Mouse (Mus musculus) left cerebral cortex, postnatal 25 days (tissue): ENCODE results near the gene Gdf1. TPM values are rescaled to one million over a fixed set of nuclear protein-coding genes. Genes with fewer than 3 reads are reported as not detected.
A peak's percentile ranks its signal among the peaks of the same experiment; 100 is the strongest.

Source experiments
- DNase-seq, 2 experiments: peaks; one replicate each; pipeline ENCODE4 v3.0.0; 2022; ENCODE audit warnings: low spot score in 2 of 2, mixed read lengths in 1 of 2
- intact Hi-C: fragments of 180-260 bp; cut with DNase I; formaldehyde crosslinking; loops from one replicate; pipeline ENCODE4 v1.15.1; 2025
- total RNA-seq, 2 experiments: library from RNA; stranded (reverse); gene quantifications; 2 replicates each; pipeline ENCODE4 v1.2.3; 2021

Gdf1 gene
- total RNA-seq, 2 experiments from 2014 or later: 17.7 to 18.9 TPM

DNA sequence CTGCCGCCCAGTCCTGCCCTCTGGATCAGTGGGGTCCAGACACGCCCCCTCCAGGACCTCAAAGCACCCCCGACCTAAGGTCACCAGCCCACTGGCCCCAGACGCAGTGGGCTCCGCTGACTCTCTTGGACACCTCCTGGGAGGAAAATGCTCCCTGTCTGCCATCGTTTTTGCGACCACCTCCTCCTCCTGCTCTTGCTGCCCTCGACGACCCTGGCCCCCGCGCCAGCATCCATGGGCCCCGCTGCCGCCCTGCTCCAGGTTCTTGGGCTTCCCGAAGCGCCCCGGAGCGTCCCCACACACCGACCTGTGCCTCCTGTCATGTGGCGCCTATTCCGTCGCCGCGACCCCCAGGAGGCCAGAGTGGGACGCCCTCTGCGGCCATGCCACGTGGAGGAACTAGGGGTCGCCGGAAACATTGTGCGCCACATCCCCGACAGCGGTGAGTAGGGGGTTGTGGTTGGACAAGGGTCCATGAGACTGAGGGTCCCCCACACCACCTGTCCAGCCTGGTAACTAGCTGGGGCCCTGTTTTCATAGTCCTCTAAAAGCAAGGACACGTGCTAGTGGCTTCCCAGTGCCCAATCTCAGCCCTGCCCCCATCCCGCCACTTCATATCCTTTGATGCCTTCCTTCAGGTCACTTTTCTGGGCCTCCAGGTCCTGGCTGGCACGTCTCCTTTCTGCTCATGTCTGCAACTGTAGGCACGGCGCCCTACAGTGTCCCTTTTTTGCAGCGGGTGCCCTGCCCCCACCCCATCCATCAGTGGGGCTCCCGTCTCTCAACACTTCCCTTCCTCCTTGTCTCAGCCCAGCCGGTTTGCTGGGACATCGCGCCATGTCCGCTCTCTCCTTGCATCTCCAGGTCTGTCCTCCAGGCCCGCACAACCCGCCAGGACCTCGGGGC lies 471 bp downstream of the Gdf1 start:
- intact Hi-C loops: no loop called here
- DNase-seq: peak in 1 of 2 experiments; percentile 43

DNA sequence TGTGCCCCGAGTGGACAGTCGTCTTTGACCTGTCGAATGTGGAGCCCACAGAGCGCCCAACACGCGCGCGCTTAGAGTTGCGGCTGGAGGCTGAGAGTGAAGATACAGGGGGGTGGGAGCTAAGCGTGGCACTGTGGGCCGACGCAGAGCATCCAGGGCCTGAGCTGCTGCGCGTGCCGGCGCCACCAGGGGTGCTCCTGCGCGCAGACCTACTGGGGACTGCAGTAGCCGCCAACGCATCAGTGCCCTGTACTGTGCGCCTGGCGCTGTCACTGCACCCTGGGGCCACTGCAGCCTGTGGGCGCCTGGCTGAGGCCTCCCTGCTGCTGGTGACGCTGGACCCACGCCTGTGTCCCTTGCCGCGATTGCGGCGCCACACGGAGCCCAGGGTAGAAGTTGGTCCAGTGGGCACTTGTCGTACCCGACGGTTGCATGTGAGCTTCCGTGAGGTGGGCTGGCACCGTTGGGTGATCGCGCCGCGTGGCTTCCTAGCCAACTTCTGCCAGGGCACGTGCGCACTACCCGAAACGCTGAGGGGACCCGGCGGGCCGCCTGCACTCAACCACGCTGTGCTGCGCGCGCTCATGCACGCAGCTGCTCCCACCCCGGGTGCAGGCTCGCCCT lies 1.2 kb downstream of the Gdf1 start:
- DNase-seq: peak; percentile 77 to 81
- intact Hi-C loops: no loop called here

DNA sequence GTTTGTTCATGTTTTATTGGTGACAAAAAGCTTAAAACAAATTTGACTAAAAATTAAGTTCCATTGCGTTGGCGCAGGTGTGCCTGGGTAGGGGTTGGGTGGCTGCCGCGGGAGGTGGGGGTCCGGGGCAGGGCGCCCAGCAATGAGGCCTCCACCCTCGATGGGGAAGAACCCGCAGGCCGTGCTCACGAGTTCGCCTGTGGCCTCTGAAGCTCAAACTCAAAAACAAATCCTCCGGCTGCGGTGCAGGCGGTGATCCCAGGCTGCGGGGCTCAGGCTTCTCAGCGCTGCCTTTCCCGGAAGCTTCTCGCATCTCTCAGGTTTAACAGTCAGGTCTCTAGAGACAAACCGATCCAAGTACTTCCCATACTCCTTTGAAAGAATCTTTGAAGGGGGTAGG lies 1.9 kb downstream of the Gdf1 start:
- intact Hi-C loops: no loop called here
- no peak for DNase-seq

DNA sequence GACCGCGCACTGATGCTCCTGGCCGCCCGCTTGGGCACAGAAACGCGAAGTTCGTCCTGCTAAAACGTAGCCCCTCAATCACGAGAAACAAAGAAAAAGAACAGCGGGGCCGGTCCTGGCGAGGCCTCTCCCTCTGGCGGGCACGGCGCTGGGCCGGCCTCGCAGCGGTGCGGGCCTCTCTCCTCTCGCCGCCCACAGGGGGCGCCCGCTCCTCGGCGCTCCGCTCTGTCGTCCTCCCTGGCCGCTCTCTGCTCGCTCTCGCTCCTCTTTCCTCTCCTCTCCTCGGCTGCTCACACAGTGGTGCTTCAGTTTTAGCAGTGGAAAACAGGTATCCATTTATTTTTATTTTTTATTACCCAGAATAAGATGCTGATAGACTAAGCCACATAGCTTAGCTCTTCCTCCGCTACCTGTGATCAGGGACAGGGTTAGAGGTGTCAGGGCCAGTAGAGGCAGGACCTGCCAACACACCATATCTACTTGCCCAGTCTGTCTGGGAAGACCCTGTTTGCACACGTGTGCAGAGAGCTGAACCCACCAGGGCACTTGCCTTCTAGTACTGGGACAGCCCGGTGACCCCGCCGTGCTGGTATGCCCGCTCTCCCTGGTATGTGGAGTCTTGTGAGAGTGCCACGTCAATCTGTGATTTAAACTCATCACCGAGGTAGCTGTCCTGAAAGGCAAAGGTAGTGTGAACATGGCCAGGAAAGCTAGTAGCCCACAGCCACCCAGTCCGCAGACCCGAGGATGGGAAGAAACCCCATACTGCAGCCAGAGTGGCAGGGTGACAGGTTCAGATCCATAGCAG lies 2.7 kb downstream of the Gdf1 start:
- peak; percentile 74 to 81 for DNase-seq
- intact Hi-C loops: no loop called here

DNA sequence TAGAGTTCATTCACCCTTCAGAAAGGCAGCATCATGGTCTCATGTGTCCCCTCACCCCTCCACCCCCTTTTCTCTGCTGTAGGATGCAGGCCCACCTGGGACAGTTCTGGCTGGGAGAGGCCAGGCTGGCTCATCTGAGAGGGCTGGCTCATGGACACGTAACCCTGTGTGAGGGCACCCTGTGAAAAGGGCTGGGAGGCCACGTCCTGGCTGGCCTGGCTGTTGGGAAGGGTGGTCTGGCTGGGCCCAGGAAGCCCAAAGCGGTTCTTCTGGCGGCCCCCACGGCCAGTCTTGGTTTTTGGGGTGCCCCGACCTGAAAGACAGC lies 3.2 kb downstream of the Gdf1 start:
- intact Hi-C loops: no loop called here
- no peak for DNase-seq

DNA sequence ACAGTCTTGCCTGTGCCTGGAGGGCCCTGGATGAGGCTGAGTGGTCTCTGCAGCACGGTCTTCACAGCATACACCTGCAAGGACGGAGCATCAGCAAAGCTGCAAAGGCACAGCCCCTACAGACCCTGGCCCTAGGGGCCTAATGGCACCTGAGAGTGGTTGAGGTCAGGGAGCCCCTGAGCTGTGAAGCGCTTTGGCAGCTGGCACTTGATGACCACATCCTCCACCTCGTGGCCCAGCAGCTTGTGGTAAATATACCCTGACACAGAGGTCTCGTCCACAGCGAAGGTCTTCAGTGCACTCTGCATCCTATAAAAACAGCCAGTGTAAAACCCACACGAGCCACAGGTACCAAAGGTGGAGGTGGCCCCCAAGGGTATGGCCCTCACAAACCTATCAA lies 9.3 kb downstream of the Gdf1 start:
- no peak for DNase-seq
- intact Hi-C loops: no loop called here

DNA sequence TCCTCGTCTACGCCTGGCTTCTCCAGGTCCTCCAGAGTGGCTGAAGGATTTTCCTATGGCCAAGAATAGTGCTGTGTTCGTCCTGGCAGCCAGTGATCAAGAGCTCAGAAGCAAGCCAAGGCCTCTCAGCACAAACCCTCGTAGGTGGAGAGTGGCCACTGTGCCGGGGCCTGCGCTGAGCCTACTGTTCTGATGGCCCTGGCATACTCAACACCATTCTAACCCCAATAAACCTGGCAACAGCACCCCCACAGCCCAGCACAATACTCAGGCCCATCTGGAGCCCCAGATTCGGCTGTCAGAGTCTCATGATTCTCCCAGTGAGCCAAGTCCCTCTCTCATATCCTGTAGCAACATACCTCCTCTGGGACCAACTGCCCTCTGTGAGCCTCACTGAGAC lies 11.0 kb downstream of the Gdf1 start:
- no peak for DNase-seq
- intact Hi-C loops: no loop called here

DNA sequence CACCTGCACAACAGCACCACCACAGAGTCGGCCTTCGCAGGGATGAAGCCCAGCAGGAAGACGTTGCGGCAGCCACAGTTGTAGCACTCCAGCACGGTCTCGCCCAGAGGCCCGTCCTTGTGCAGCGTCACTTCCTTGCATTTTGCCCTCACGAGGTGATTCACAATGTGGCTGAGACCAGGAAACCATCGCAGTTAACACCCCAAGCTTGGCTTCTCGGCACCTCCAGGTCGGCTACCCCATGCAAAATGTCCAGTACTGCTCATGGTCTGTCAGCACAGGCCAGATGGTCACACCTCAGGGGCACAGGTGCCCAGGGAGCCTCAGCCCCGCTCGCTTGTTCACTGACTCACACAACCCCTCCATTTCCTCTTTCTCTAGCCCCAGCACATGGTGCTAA lies 12.4 kb downstream of the Gdf1 start:
- no peak for DNase-seq
- intact Hi-C loops: no loop called here

DNA sequence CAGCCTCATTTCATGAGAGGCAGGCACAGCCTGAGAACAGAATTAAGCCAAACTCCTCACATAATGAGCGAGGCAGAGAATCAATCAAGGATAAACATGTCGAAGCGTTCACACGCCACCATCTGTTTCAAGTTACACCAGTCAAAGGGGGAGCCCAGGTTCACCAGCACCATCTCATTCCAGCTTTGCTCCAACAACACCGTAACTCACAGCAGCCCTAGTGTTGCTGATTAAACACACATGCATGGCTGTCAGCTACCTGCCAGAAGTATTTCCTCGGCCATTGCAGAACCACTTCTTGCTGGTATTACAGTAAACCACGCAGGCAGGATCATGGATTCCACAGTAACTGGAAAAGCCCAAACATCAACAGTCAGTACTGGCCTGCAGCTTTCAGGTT lies 13.5 kb downstream of the Gdf1 start:
- DNase-seq: no peak
- intact Hi-C loops: no loop called here

DNA sequence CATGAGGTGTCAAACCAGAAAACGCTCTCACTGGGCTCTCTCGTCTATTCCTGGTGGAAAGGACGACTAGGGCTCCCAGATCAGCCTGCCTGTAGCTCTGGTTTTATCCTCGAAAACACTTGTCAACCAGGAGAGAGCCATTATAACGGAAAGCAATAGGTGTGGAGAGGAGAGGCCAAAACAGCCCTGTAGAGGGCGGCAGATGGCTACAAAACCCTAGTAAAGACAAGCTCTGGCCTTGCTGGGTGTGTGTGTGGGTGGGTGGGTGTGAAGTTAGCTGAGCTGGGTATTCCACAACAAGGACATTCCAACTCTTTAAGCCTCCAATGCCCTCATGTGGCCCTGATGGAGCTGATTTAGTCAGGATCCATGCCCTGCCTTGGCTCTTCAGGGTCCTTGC lies 14.1 kb downstream of the Gdf1 start:
- intact Hi-C loops: no loop called here
- DNase-seq: peak; percentile 20 to 60

DNA sequence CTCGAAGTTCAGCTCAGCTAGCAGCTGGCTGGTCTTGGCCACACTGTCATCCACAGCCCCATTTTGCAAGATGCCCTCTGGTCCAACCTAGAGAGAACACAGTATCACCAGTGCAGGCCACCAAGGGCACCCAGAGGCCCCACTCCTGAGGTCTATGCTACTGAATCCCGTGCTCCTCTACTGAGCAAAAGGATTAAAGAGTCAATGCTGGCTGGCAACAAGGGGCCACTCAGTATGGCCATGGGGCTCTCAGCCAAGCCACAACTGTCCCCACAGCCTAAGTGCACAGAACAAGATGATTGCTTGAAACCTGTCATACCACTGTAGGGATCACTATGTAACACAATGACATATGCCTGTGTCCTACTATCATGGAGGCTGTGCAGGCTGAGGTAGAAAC lies 14.7 kb downstream of the Gdf1 start:
- DNase-seq: no peak
- intact Hi-C loops: no loop called here

DNA sequence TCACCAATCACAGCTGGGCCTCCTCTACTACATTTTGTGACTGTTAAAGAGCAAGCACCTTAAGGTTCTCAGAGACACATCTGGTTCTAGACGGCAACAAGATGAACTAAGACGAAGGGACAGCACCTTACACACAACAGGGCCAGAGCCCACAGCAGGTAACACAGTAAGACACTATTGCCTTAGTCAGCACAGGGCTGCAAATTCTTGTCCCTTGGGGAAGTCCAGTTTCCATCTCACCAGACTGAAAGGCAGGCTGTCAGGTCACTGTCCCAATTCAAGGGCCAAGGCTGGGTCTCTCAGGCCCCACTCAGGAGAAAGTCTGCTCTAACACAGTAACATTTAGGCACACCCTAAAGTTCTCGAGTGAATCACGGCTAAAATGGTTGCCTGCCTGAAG lies 17.8 kb downstream of the Gdf1 start:
- intact Hi-C loops: no loop called here
- DNase-seq: no peak

DNA sequence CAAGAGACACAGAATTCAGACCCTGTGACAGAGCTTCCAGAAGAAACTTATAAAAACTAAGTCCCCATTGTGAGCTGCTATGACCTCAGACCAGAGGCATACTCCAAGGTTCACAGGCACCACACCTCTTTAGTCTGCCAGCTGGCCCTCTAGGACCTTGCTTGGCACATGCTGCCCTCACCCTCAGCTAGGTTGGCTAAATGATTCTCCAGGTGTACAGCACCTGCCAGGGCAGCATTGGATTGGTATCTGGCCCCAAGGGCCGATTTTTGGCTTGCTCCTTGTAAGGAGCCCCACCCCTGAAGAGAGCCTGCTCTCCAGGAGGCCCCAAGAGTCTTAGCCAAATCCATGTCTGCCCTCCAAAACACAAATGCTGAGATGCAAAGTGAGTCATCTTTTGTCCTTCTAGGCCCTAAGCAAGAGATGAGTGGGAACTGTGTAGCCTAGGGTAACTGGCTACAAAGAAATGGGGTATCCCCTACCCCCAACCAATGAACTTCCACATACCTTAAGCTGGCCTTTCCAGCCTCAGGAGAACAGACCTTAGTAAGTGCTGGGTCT lies 18.3 kb downstream of the Gdf1 start:
- intact Hi-C loops: no loop called here
- DNase-seq: no peak

DNA sequence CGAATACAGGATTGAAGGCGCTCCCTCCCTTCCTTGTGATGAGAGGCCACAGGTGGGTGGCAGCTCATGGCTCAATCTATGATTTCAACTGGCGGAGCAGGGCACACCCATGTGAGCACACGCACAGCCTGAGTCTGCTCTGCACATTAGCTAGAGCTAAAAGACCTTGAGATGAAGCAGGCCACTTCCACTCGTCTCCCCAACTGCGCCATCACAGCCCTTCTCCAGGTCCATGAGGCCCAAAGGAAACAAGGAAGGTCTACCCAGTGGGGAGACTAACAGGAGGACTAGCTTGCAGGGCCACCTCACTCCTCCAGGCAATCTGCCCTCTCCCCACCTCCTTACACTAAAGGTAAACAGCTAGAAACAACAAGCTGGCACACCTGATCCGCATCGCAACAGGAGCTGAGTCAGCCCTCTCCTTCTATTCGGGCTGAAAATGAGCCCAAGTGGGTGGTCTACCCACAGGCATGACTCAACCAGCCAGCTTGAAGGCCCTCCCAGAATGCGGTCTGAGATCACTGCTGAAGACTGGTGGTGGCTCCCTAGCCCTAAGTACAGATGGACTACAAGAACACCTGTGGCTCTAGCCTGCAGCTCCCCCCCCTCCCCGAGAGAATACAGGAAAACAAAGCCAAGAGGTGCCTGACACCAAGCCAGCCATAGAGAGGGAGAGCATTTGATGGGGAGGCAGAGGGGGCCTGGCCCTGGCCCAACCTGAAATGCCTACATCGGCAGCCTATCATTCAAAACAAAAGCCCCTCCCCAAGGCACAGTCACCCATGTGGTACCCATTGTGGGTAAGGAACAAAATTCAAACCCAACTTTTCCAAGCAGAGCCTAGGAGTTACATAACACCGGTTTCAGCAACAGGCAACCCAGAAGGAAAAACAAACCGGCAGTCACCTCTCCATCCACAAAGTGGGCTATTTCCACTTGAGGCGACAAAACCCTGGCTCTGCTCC lies 21.7 kb downstream of the Gdf1 start:
- intact Hi-C loops: loop anchor here (5.0 kb wide), 2 partner anchors 66 to 156 kb away; partner anchors contain the start of gene Rex1bd
- DNase-seq: peak in 1 of 2 experiments; percentile 76

DNA sequence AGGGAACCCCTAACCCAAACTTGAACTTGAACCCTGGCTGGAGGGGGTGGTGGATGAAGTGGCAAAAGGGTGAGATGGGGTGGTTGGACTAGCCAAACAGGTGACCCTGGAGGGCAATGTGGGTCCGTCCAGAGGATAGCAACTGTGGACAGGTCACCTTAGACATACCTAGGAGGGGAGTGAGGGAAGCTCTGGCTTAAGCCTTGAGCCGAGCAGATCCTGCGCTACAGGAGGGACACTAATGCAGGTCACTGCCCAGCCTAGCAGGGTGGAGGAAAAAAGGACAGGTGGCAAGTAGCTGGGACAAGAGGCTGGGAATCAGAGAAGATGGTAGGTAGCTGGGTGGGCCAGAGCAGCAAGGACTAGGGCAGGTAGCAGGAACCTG lies 22.4 kb downstream of the Gdf1 start:
- intact Hi-C loops: loop anchor here (5.0 kb wide), 2 partner anchors 65 to 155 kb away; partner anchors contain the start of gene Rex1bd
- no peak for DNase-seq

DNA sequence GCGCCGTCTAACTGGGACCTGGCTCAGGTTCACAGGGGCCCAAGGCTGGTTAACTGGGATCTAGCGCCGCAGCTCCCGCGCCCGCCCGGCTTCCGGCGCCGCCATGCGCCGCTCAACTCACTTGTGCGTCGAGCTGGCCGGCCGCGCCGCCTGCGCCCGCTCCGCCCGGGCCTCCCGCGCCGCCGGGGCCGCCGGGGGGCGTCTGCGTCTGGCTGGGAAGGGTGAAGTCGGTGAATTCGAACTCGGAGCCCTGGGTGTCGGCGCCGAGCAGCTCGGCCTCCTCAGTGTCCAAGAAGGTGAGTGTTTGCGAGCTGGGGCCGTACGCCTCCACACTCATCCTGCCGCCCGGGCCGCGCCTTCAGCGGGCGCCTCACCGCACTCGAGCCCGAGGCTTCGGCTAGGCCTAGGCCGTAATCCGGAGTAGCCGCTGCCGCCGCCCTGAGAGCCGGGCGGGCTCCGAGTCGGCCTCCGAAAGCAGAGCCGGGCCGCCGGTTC lies 23.1 kb downstream of the Gdf1 start:
- DNase-seq: no peak
- intact Hi-C loops: loop anchor here (5.0 kb wide), 2 partner anchors 65 to 155 kb away; partner anchors contain the start of gene Rex1bd

DNA sequence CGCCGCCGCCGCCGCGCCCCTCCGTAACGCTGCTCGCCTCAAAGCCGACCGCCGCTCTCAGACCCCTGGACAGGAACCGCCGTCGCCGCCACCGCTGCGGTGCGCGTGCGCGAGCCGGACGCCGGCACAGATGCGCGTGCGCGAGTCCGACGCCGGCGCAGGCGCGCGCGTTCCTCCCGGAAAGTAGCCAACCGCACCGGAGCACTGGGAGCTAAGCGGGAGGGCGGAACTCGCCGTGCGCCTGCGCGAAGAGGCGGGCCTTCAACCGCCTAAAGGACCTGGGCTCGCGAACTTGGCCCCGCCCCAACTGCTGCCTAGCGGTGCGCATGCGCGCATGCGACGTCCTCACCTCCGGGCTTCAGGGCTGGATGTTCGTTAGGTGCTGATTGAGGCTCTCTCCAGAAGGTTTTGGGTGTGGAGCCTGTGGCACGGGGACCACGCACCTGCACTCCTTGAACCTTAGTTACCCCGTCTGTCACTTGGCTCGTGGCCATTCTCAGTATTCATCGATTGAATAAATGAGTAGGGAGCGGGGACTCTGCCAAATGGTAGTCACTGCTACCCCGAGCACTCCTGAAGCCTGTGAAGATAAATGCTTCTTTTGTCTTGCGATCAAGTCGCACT lies 23.7 kb downstream of the Gdf1 start, which contains the start of gene Upf1:
Gene Upf1 (minus strand): TSS at position 85 of the 624 bp plus-strand sequence.
- intact Hi-C loops: loop anchor here (5.0 kb wide), 2 partner anchors 64 to 154 kb away; partner anchors contain the start of gene Rex1bd
- DNase-seq: peak; percentile 99

DNA sequence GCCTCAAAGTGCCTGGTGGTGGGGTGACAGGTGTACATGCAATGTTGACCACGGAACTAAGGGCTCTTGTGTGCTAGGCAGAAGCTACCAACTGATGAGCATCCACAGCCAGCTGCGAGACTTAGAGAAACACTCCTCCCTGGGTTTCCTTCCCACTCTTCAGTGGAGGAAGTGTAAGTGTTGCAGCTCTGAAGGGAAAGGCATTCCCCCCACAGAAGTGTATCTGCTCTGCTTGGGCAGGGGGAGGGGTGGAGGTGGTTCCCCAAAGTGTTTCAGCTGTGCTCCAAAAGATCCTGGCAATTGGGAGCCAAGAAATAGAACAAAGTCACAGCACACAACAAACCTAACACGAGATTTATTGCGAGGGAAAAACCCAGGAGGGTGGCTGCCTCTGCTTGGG lies 24.4 kb downstream of the Gdf1 start:
- peak; percentile 47 to 86 for DNase-seq
- intact Hi-C loops: loop anchor here (5.0 kb wide), 2 partner anchors 63 to 153 kb away; partner anchors contain the start of gene Rex1bd
